Mouse (Mus musculus): ENCODE data around the gene Dffa. TPM values are rescaled to one million over a fixed set of nuclear protein-coding genes. Genes with fewer than 3 reads are reported as not detected.

Gene Dffa
- polyA plus RNA-seq, 1 experiment from 2014 or later, result 28.5 TPM

GRCm38 (mm10) chr4:149123432-149123831, 19.5 kb downstream of the Dffa start:
- Histone ChIP-seq H3K9me3 (ENCODE audit: control insufficient read depth, low read length) (no peaks in the 10 kb centered on the region), H3K4me2 (ENCODE audit: low read depth, low read length, severe bottlenecking) (no peak overlapping the region), H3K9ac (ENCODE audit: low read length) (no peak overlapping the region), H3K27ac (ENCODE audit: low read depth, low read length) (no peak overlapping the region), H3K4me1 (replicated peaks; ENCODE audit: control insufficient read depth, insufficient read depth, low read length) (no peaks in the 10 kb centered on the region), H3K27me3 (ENCODE audit: control insufficient read depth, insufficient read depth, low read length) (no peaks in the 10 kb centered on the region), H3K36me3 (ENCODE audit: control insufficient read depth, insufficient read depth, low read length) (peaks cover 1% of the 10 kb centered on the region; the same call in 1 of the 2 replicates), H3K4me3 (ENCODE audit: low read depth, low read length) (no peak overlapping the region)
- no peak for ATAC-seq (replicated peaks; ENCODE audit: low FRiP score)
- 58% methylated on average over 5 of the region's 5 CpGs for WGBS
- no peak for DNase-seq (ENCODE audit: low spot score)

- Histone ChIP-seq H3K4me2 (ENCODE audit: low read depth, low read length, severe bottlenecking) (no peak overlapping the region), H3K27me3 (ENCODE audit: control insufficient read depth, insufficient read depth, low read length) (no peaks in the 10 kb centered on the region), H3K4me1 (replicated peaks; ENCODE audit: control insufficient read depth, insufficient read depth, low read length) (no peaks in the 10 kb centered on the region), H3K9me3 (ENCODE audit: control insufficient read depth, low read length) (no peaks in the 10 kb centered on the region), H3K4me3 (ENCODE audit: low read depth, low read length) (no peak overlapping the region), H3K27ac (ENCODE audit: low read depth, low read length) (no peak overlapping the region), H3K9ac (ENCODE audit: low read length) (no peak overlapping the region), H3K36me3 (ENCODE audit: control insufficient read depth, insufficient read depth, low read length) (peaks cover 4% of the 10 kb centered on the region; the same call in 1 of the 2 replicates)
- DNase-seq (ENCODE audit: low spot score), result no peak
- ATAC-seq (replicated peaks; ENCODE audit: low FRiP score), result no peak
- WGBS, result 57% methylated on average over 11 of the region's 11 CpGs
Observed at GRCm38 (mm10) chr4:149125341-149126114, 21.6 kb downstream of the Dffa start.

- Histone ChIP-seq H3K9ac (ENCODE audit: low read length) (no peak overlapping the region), H3K36me3 (ENCODE audit: control insufficient read depth, insufficient read depth, low read length) (peaks cover 4% of the 10 kb centered on the region; the same call in 1 of the 2 replicates), H3K27me3 (ENCODE audit: control insufficient read depth, insufficient read depth, low read length) (no peaks in the 10 kb centered on the region), H3K9me3 (ENCODE audit: control insufficient read depth, low read length) (no peaks in the 10 kb centered on the region), H3K27ac (ENCODE audit: low read depth, low read length) (no peak overlapping the region), H3K4me1 (replicated peaks; ENCODE audit: control insufficient read depth, insufficient read depth, low read length) (no peaks in the 10 kb centered on the region), H3K4me2 (ENCODE audit: low read depth, low read length, severe bottlenecking) (no peak overlapping the region), H3K4me3 (ENCODE audit: low read depth, low read length) (no peak overlapping the region)
- DNase-seq (ENCODE audit: low spot score) (no peak), ATAC-seq (replicated peaks; ENCODE audit: low FRiP score) (no peak)
- WGBS, result 86% methylated on average over 6 of the region's 6 CpGs
Observed at GRCm38 (mm10) chr4:149126115-149126509, 22.2 kb downstream of the Dffa start.

- ATAC-seq (replicated peaks; ENCODE audit: low FRiP score) (no peak), DNase-seq (ENCODE audit: low spot score) (no peak)
- H3K9me3 ChIP-seq (ENCODE audit: control insufficient read depth, low read length), result no peaks in the 10 kb centered on the region
- no peak within 1 kb of the TSS for H3K9ac ChIP-seq (ENCODE audit: low read length)
- H3K27ac ChIP-seq (ENCODE audit: low read depth, low read length), result no peak within 1 kb of the TSS
- no peak within 1 kb of the TSS for H3K4me2 ChIP-seq (ENCODE audit: low read depth, low read length, severe bottlenecking)
- WGBS, result 88% methylated on average over 11 of the region's 11 CpGs
- no peak within 1 kb of the TSS for H3K4me3 ChIP-seq (ENCODE audit: low read depth, low read length)
- H3K27me3 ChIP-seq (ENCODE audit: control insufficient read depth, insufficient read depth, low read length), result no peaks in the 10 kb centered on the region
- no peaks in the 10 kb centered on the region for H3K4me1 ChIP-seq (replicated peaks; ENCODE audit: control insufficient read depth, insufficient read depth, low read length)
- H3K36me3 ChIP-seq (ENCODE audit: control insufficient read depth, insufficient read depth, low read length), result peaks cover 4% of the 10 kb centered on the region; the same call in 1 of the 2 replicates
Observed at GRCm38 (mm10) chr4:149126663-149127062, 22.7 kb downstream of the Dffa start, which contains the start of gene Cort. Gene Cort (minus strand): TSS chr4:149126763.

- no peaks in the 10 kb centered on the region for H3K4me1 ChIP-seq (replicated peaks; ENCODE audit: control insufficient read depth, insufficient read depth, low read length)
- no peak overlapping the region for H3K4me3 ChIP-seq (ENCODE audit: low read depth, low read length)
- peaks cover 4% of the 10 kb centered on the region; the same call in 1 of the 2 replicates for H3K36me3 ChIP-seq (ENCODE audit: control insufficient read depth, insufficient read depth, low read length)
- no peak for ATAC-seq (replicated peaks; ENCODE audit: low FRiP score)
- no peak overlapping the region for H3K4me2 ChIP-seq (ENCODE audit: low read depth, low read length, severe bottlenecking)
- H3K27ac ChIP-seq (ENCODE audit: low read depth, low read length), result no peak overlapping the region
- no peaks in the 10 kb centered on the region for H3K9me3 ChIP-seq (ENCODE audit: control insufficient read depth, low read length)
- WGBS, result 85% methylated on average over 18 of the region's 18 CpGs
- no peak overlapping the region for H3K9ac ChIP-seq (ENCODE audit: low read length)
- H3K27me3 ChIP-seq (ENCODE audit: control insufficient read depth, insufficient read depth, low read length), result no peaks in the 10 kb centered on the region
- DNase-seq (ENCODE audit: low spot score), result no peak
Observed at GRCm38 (mm10) chr4:149128467-149128866, 24.5 kb downstream of the Dffa start.

GRCm38 (mm10) chr4:149131021-149131752, 27.2 kb downstream of the Dffa start:
- no peak overlapping the region for H3K27ac ChIP-seq (ENCODE audit: low read depth, low read length)
- H3K9ac ChIP-seq (ENCODE audit: low read length), result no peak overlapping the region
- WGBS, result 93% methylated on average over 23 of the region's 23 CpGs
- H3K27me3 ChIP-seq (ENCODE audit: control insufficient read depth, insufficient read depth, low read length), result no peaks in the 10 kb centered on the region
- ATAC-seq (replicated peaks; ENCODE audit: low FRiP score) (no peak), DNase-seq (ENCODE audit: low spot score) (no peak)
- H3K4me1 ChIP-seq (replicated peaks; ENCODE audit: control insufficient read depth, insufficient read depth, low read length), result peaks cover under 1% of the 10 kb centered on the region; the same call in 1 of the 2 replicates
- peaks cover 4% of the 10 kb centered on the region; the same call in 1 of the 2 replicates for H3K36me3 ChIP-seq (ENCODE audit: control insufficient read depth, insufficient read depth, low read length)
- no peaks in the 10 kb centered on the region for H3K9me3 ChIP-seq (ENCODE audit: control insufficient read depth, low read length)
- no peak overlapping the region for H3K4me3 ChIP-seq (ENCODE audit: low read depth, low read length)
- no peak overlapping the region for H3K4me2 ChIP-seq (ENCODE audit: low read depth, low read length, severe bottlenecking)

- Histone ChIP-seq H3K27ac (ENCODE audit: low read depth, low read length) (no peak overlapping the region), H3K4me1 (replicated peaks; ENCODE audit: control insufficient read depth, insufficient read depth, low read length) (peaks cover 6% of the 10 kb centered on the region; the same call in 1 of the 2 replicates), H3K4me3 (ENCODE audit: low read depth, low read length) (no peak overlapping the region), H3K27me3 (ENCODE audit: control insufficient read depth, insufficient read depth, low read length) (no peaks in the 10 kb centered on the region), H3K36me3 (ENCODE audit: control insufficient read depth, insufficient read depth, low read length) (peaks cover 4% of the 10 kb centered on the region; the same call in 1 of the 2 replicates), H3K9me3 (ENCODE audit: control insufficient read depth, low read length) (no peaks in the 10 kb centered on the region), H3K4me2 (ENCODE audit: low read depth, low read length, severe bottlenecking) (no peak overlapping the region), H3K9ac (ENCODE audit: low read length) (no peak overlapping the region)
- DNase-seq (ENCODE audit: low spot score) (no peak), ATAC-seq (replicated peaks; ENCODE audit: low FRiP score) (no peak)
- WGBS, result 90% methylated on average over 21 of the region's 21 CpGs
Observed at GRCm38 (mm10) chr4:149131789-149132565, 28.0 kb downstream of the Dffa start.

- Histone ChIP-seq H3K36me3 (ENCODE audit: control insufficient read depth, insufficient read depth, low read length) (peaks cover 3% of the 10 kb centered on the region; the same call in 1 of the 2 replicates), H3K4me3 (ENCODE audit: low read depth, low read length) (no peak overlapping the region), H3K27me3 (ENCODE audit: control insufficient read depth, insufficient read depth, low read length) (no peaks in the 10 kb centered on the region), H3K4me1 (replicated peaks; ENCODE audit: control insufficient read depth, insufficient read depth, low read length) (peaks cover 6% of the 10 kb centered on the region; the same call in 1 of the 2 replicates), H3K4me2 (ENCODE audit: low read depth, low read length, severe bottlenecking) (no peak overlapping the region), H3K9ac (ENCODE audit: low read length) (no peak overlapping the region), H3K9me3 (ENCODE audit: control insufficient read depth, low read length) (no peaks in the 10 kb centered on the region), H3K27ac (ENCODE audit: low read depth, low read length) (no peak overlapping the region)
- DNase-seq (ENCODE audit: low spot score) (no peak), ATAC-seq (replicated peaks; ENCODE audit: low FRiP score) (no peak)
- WGBS, result 87% methylated on average over 5 of the region's 5 CpGs
Observed at GRCm38 (mm10) chr4:149133395-149133794, 29.4 kb downstream of the Dffa start.
